Mouse (Mus musculus) brain, embryonic 14.5 days (tissue): ENCODE measurements around the gene Neurog3.

Source experiments
- CTCF ChIP-seq: fragments of 200-500 bp; IDR thresholded peaks from 2 replicates; pipeline ENCODE4 v1.5.1; 2012; ENCODE audit warnings: inconsistent platforms, mild to moderate bottlenecking, moderate library complexity, borderline replicate concordance; ENCODE audit not compliant: insufficient read depth, insufficient read length; ENCODE audit errors: extremely low read depth
- POLR2A ChIP-seq: fragments of 200-500 bp; IDR thresholded peaks from 2 replicates; pipeline ENCODE4 v1.6.1; 2012; ENCODE audit warnings: mild to moderate bottlenecking, inconsistent platforms, borderline replicate concordance; ENCODE audit not compliant: poor library complexity, insufficient read depth, insufficient read length, severe bottlenecking; ENCODE audit errors: extremely low read depth

- TF ChIP-seq POLR2A (no peak), CTCF (no peak)
Measured at GRCm38 (mm10) chr10:62113865-62114647, 18.8 kb upstream of the Neurog3 start.
